Mouse (Mus musculus) small intestine, adult 10 weeks (tissue): ENCODE results near the gene Gnai2. TPM values are rescaled to one million over a fixed set of nuclear protein-coding genes. Genes with fewer than 3 reads are reported as not detected.

ENCODE experiments used
- polyA plus RNA-seq: library from polyadenylated mRNA; stranded (reverse); fragments of 350-450 nt; fragmentation: Illumina TruSeq; extraction: RNeasy Lipid Tissue Mini Kit (QIAGEN cat#74804); gene quantifications from one replicate; pipeline ENCODE4 v1.2.3, GENCODE M21; 2014; ENCODE audit warnings: low replicate concordance

Gene Gnai2
- polyA plus RNA-seq, result 18.2 TPM

GRCm38 (mm10) chr9:107635279-107636028 is at the start of gene Gnai2:
TSS of gene Gnai2 (minus strand) at chr9:107635367.

DNA sequence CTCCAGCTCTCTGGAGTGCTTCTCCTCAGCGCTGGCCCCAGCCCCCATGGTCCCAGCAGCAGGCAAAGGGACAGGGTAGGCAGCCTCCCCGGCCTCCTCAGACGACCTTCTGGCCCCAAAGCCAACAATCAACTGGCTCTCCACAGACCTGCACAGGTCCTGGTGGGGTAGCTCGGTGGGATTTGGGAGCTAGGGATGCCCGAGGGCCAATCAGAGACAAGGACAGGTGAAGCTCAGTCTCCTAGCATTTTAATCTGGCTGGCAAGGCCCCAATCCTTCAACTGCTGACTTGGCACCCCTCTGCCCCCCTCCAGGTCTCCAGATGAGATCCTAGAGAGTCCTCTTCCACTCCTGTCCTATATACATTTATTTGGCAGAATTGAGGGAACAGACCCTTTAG is 44.3 kb upstream of the Gnai2 start, which contains the start of gene Gnat1:
Gene Gnat1 (minus strand): TSS at position 212 of the 400 bp plus-strand sequence.

GRCm38 (mm10) chr9:107669480-107669945 is 34.3 kb upstream of the Gnai2 start, which contains the start of gene Slc38a3:
TSS of gene Slc38a3 (minus strand) at chr9:107669530.

DNA sequence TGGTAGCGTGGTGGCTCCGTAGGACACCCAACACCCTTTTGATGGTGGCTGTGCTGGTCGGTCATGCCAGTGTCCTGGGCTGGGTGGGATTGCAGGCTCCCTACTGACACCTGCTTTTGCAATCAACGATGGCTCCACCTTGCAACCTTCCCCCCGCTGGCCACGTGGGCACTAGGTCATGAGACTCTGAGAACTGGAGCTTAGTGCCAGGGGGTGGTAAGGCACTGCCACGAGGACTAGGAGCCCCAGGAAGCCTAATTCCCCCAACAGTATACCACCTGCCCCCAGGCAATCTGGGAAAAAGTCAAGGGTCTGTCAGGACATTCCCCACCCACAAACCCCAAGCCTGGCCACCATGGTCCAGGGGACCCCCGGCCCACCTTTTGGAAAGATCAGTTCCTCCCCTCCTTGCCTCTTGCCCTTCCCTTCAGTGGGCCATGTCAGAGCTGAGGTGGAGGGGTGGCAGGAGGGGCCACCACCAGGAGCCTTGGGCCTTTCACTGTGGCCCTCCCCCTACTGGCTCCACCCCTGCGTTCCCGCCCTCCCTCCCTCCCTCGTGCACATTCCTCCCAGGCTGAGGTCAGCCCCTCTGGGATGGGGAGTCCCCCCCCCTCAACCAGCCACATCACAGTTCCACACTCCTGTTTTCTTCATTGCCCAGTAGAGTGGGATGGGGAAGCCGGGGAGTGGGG is 26.3 kb downstream of the Gnai2 start, which contains the start of gene Sema3b:
Gene Sema3b (minus strand): TSS at position 489 of the 692 bp plus-strand sequence.

DNA sequence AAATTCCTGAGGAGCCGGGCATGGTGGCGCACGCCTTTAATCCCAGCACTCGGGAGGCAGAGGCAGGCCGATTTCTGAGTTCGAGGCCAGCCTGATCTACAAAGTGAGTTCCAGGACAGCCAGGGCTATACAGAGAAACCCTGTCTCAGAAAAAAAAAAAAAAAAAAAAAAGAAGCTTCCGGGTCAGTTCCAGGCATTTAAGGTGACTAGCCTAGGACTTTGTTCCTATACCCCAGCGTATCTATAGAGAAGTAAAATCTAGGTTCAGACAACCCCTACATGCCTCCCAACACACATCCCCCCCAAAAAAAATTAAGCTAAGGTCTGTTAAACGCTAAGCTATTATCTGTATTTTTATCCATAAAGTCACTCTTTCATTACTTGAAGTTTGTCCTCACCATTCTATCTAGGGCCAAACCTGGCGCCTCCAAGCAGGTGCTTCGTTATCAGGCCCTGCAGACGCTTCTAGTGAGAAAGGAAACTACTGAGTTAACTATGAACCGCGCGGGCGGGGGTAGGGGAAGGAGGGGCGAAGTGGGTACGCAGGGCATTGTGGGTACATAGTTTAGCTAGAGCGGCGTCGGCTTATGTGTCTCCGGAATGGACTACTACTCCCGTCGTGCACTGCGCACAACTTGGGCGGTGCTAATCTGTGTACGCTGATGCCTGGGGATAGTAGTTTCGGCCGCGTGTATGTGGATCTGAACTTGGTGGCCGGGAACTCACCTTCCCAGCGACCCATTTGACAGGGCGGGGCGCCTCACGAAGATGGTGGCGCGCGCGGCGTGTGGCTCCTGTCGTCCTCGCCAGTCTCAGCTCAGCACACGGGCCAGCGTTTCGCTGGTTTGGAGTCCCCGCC is 48.0 kb downstream of the Gnai2 start, which contains the start of gene Ifrd2:
Gene Ifrd2 (plus strand): TSS at position 669 of the 859 bp plus-strand sequence.

GRCm38 (mm10) chr9:107580501-107581317 is 54.5 kb downstream of the Gnai2 start, which contains the start of gene Hyal3:
TSS of gene Hyal3 (plus strand) at chr9:107580818.

DNA sequence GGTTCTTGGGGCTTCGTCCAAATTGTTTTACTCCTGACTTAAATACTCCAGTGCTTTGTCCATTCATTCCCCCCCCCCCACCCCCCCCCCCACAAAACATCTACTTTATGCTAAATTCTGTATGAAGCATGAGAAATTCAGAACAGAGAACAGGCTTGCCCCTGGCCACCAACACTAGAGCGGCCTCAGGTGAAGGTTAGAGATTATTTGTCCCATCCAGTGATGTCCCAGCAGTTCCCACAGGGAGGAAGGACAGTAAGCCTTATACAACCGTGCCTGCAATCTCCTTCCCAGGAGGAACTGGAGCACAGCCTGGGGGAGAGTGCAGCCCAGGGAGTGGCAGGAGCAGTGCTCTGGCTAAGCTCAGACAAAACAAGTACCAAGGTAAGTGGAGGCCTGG is 56.6 kb downstream of the Gnai2 start, which contains the start of gene Naa80:
Gene Naa80 (plus strand): TSS at position 301 of the 400 bp plus-strand sequence.

DNA sequence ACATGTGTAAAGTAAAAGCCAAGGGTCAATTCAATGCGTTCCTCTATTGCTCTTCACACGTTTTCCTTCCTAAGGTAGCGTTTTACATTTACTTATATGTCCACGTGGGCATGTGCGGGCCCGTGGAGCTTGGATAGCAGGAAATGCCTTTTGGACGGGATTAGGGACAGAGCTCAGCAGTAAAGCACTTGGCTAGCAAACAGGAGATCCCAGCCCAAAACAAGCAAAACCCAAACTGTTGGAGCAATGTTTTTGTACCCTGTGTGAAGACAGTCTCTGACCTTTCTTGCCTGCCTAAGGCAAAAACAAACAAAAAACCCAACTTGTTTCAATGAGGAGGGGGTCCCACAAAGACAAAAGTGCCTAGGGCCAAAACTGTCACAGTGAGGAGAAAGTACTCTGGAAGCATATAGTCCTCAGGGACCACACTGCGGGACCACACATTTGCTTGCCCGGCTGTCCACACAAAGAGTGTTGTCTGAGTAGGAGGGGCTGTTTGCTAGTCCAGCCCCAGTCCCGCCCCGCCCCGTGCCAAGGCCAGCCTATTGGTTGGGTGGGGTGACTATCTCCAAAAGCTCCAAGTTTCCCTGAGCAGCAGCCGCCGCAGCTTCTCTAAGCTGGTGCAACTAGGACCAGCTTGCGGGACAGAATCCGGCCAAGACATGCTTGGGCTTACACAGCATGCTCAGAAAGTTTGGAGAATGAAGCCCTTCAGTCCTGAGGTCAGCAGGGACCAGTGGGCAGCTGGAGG is 58.6 kb downstream of the Gnai2 start, which contains the start of gene Hyal1:
Gene Hyal1 (plus strand): TSS at position 571 of the 751 bp plus-strand sequence.

DNA sequence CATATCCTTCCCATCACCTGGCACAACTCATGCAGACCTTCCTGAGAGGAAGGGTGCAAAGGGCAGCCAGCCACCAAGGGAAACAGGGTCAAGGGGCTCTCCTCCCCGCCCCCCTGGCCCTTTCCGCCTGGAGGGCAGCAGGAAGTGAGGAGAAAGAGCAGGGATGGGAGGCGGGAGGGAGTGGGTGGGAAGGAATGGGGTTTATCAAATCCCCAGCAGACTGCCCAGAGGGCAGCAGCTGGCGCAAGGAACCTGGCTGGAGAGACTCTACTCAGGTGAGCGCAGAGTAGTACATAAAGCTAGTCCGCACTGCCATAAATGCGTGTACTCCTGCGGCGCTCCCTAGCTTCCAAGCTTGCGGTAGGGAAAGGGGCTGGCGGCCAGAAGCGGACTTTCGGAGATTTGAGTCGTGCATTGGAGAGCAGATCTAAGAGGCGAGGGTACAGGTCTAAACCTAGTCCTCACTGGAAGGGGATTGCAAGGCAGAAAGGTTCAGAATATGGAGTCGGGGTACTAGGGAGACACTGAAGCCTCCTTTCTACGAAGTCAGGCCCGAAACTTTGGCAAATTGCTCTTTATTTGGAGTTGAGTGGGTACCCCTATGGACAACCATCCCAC is 67.4 kb downstream of the Gnai2 start, which contains the start of gene Hyal2:
Gene Hyal2 (plus strand): TSS at position 244 of the 618 bp plus-strand sequence.

Other genes with a start within 250 kb of the Gnai2 start
- gene Cacna2d2, start 235.8 kb downstream of the Gnai2 start, polyA plus RNA-seq, result not detected
- gene Tmem115, start 101.4 kb downstream of the Gnai2 start, polyA plus RNA-seq, result not detected
- 0.93 TPM for gene Cyb561d2, start 93.2 kb downstream of the Gnai2 start, polyA plus RNA-seq
- 0.78 TPM for gene Nprl2, start 93.1 kb downstream of the Gnai2 start, polyA plus RNA-seq
- gene Zmynd10, start 88.1 kb downstream of the Gnai2 start, polyA plus RNA-seq, result not detected
- gene Rassf1, start 83.8 kb downstream of the Gnai2 start, polyA plus RNA-seq, result 24.5 TPM
- gene Tusc2, start 72.1 kb downstream of the Gnai2 start, polyA plus RNA-seq, result 17.4 TPM
- 0.22 TPM for gene Hyal2, start 67.4 kb downstream of the Gnai2 start, polyA plus RNA-seq
- 1.4 TPM for gene Hyal1, start 58.4 kb downstream of the Gnai2 start, polyA plus RNA-seq
- gene Naa80, start 56.5 kb downstream of the Gnai2 start, polyA plus RNA-seq, result 0.63 TPM
- 0.22 TPM for gene Hyal3, start 54.5 kb downstream of the Gnai2 start, polyA plus RNA-seq
- gene Ifrd2, start 47.7 kb downstream of the Gnai2 start, polyA plus RNA-seq, result 31.3 TPM
- gene Sema3b, start 26.1 kb downstream of the Gnai2 start, polyA plus RNA-seq, result 1.2 TPM
- gene Slc38a3, start 34.2 kb upstream of the Gnai2 start, polyA plus RNA-seq, result not detected
- gene Gnat1, start 44.3 kb upstream of the Gnai2 start, polyA plus RNA-seq, result not detected
- 0.37 TPM for gene Sema3f, start 75.1 kb upstream of the Gnai2 start, polyA plus RNA-seq
- gene Rbm5, start 135.6 kb upstream of the Gnai2 start, polyA plus RNA-seq, result 132 TPM
- 162 TPM for gene Rbm6, start 237.9 kb upstream of the Gnai2 start, polyA plus RNA-seq